Mouse (Mus musculus): Measurements from ENCODE around the gene Slc25a17. TPM values are rescaled to one million over a fixed set of nuclear protein-coding genes. Genes with fewer than 3 reads are reported as not detected.

Gene Slc25a17
- polyA plus RNA-seq, 1 experiment = not detected

GRCm38 (mm10) chr15:81341426-81341825 lies 19.2 kb downstream of the Slc25a17 start:
- Histone ChIP-seq H3K4me3 (ENCODE audit: insufficient read depth, low read depth, low read length) (no peak overlapping the region), H3K4me1 (ENCODE audit: control insufficient read depth, insufficient read depth, low read length) (no peaks in the 10 kb centered on the region), H3K27ac (ENCODE audit: insufficient read depth, low read depth, low read length) (no peak overlapping the region)
- no peak for TF ChIP-seq CTCF (IDR thresholded peaks at IDR 0.05; ENCODE audit: insufficient read depth, low read depth, low read length)
- TF ChIP-seq POLR2A (IDR thresholded peaks at IDR 0.05; ENCODE audit: insufficient read depth, low read depth, low read length) = no peak
- 75% methylated on average over 2 of the region's 2 CpGs for WGBS

DNA sequence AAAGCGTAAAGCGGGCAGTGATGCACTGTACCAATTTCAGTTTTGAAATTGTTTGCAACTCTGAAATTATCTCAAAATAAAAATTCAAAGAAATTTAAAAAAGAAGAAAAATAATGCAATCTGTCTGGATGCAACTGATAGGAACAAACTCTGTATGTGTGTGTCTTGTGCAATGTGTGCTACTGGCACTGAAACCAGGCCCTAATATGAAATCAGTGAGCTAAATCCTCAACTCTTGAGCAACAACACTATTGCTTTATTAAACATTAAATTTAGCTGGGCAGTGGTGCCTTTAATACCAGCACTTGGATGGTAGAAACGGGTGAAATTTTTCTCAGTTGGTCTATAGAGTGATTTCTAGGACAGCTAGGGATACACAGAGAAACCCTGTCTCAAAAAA lies 21.5 kb downstream of the Slc25a17 start:
- H3K4me3 ChIP-seq (ENCODE audit: insufficient read depth, low read depth, low read length) = no peak overlapping the region
- WGBS = 97% methylated on average over 3 of the region's 3 CpGs
- no peaks in the 10 kb centered on the region for H3K4me1 ChIP-seq (ENCODE audit: control insufficient read depth, insufficient read depth, low read length)
- H3K27ac ChIP-seq (ENCODE audit: insufficient read depth, low read depth, low read length) = no peak overlapping the region
- no peak for TF ChIP-seq POLR2A (IDR thresholded peaks at IDR 0.05; ENCODE audit: insufficient read depth, low read depth, low read length)
- no peak for TF ChIP-seq CTCF (IDR thresholded peaks at IDR 0.05; ENCODE audit: insufficient read depth, low read depth, low read length)

DNA sequence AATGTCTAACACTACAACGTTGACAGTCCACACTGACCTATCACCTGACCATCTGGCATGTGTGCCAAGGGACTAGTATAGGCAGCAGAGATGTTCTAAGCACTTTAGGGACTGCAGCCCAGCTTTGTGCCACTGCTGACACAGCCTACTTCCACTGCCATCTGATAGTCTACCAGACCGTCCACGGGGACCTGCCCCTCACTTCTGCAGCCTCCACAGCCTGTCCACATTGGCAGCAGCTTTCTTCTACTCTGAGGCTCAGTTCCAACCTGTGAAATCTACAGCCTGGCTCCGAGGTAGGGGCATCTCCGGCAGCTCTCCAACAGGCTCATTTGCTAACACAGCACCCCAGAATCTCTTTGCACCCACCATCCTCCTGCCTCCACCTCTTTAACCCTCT lies 24.1 kb downstream of the Slc25a17 start:
- no peak for TF ChIP-seq CTCF (IDR thresholded peaks at IDR 0.05; ENCODE audit: insufficient read depth, low read depth, low read length)
- WGBS = 80% methylated on average over 5 of the region's 5 CpGs
- Histone ChIP-seq H3K4me1 (ENCODE audit: control insufficient read depth, insufficient read depth, low read length) (no peaks in the 10 kb centered on the region), H3K4me3 (ENCODE audit: insufficient read depth, low read depth, low read length) (no peak overlapping the region), H3K27ac (ENCODE audit: insufficient read depth, low read depth, low read length) (no peak overlapping the region)

GRCm38 (mm10) chr15:81332517-81332916 lies 28.1 kb downstream of the Slc25a17 start:
- TF ChIP-seq CTCF (IDR thresholded peaks at IDR 0.05; ENCODE audit: insufficient read depth, low read depth, low read length) = no peak
- TF ChIP-seq POLR2A (IDR thresholded peaks at IDR 0.05; ENCODE audit: insufficient read depth, low read depth, low read length) = no peak
- WGBS = 93% methylated on average over 4 of the region's 4 CpGs
- H3K4me1 ChIP-seq (ENCODE audit: control insufficient read depth, insufficient read depth, low read length) = peaks cover 5% of the 10 kb centered on the region
- H3K4me3 ChIP-seq (ENCODE audit: insufficient read depth, low read depth, low read length) = no peak overlapping the region
- H3K27ac ChIP-seq (ENCODE audit: insufficient read depth, low read depth, low read length) = no peak overlapping the region

DNA sequence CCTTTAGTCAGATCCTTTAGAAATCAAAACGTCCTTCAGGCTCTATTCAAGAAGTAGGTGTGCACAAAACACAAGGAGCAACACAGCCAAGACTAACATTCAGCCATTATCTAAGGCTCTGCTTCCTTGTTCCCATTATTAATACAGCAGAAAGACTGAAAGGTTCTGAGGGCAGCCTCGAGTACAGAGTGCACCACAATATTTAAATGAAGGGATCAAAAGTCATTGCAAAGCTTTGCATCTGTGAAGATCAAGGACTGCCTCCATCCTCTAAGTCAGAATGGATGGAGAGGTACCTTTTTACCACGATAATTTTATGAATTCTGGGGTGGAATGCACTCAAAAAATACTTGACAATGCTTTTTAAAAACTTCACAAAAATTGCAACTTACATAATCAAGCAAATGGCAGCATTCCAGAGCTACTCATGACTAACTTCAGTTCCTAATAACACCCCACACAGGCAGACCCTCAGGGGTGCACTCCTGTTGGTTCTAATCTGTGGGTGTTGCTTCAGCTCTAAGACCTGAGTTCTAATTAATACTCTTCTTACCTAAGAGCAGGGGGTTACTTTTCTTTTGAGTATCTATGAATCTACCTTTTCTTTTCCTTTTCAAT lies 29.7 kb downstream of the Slc25a17 start:
- H3K4me1 ChIP-seq (ENCODE audit: control insufficient read depth, insufficient read depth, low read length) = peaks cover 5% of the 10 kb centered on the region
- no peak overlapping the region for H3K4me3 ChIP-seq (ENCODE audit: insufficient read depth, low read depth, low read length)
- WGBS = 40% methylated on average over 3 of the region's 3 CpGs
- TF ChIP-seq POLR2A (IDR thresholded peaks at IDR 0.05; ENCODE audit: insufficient read depth, low read depth, low read length) (no peak), CTCF (IDR thresholded peaks at IDR 0.05; ENCODE audit: insufficient read depth, low read depth, low read length) (no peak)
- no peak overlapping the region for H3K27ac ChIP-seq (ENCODE audit: insufficient read depth, low read depth, low read length)

- WGBS = 55% methylated on average over 5 of the region's 5 CpGs
- Histone ChIP-seq H3K4me3 (ENCODE audit: insufficient read depth, low read depth, low read length) (no peak overlapping the region), H3K4me1 (ENCODE audit: control insufficient read depth, insufficient read depth, low read length) (peaks cover 8% of the 10 kb centered on the region), H3K27ac (ENCODE audit: insufficient read depth, low read depth, low read length) (no peak overlapping the region)
- TF ChIP-seq POLR2A (IDR thresholded peaks at IDR 0.05; ENCODE audit: insufficient read depth, low read depth, low read length) = no peak
- TF ChIP-seq CTCF (IDR thresholded peaks at IDR 0.05; ENCODE audit: insufficient read depth, low read depth, low read length) = no peak
These were observed 30.8 kb downstream of the Slc25a17 start for GRCm38 (mm10) chr15:81329721-81330369.

- H3K4me3 ChIP-seq (ENCODE audit: insufficient read depth, low read depth, low read length) = no peak overlapping the region
- no peak overlapping the region for H3K27ac ChIP-seq (ENCODE audit: insufficient read depth, low read depth, low read length)
- 93% methylated on average over 7 of the region's 7 CpGs for WGBS
- H3K4me1 ChIP-seq (ENCODE audit: control insufficient read depth, insufficient read depth, low read length) = peaks cover 8% of the 10 kb centered on the region
- TF ChIP-seq POLR2A (IDR thresholded peaks at IDR 0.05; ENCODE audit: insufficient read depth, low read depth, low read length) = no peak
- TF ChIP-seq CTCF (IDR thresholded peaks at IDR 0.05; ENCODE audit: insufficient read depth, low read depth, low read length) = no peak
These were observed 33.1 kb downstream of the Slc25a17 start for GRCm38 (mm10) chr15:81327501-81327900.

GRCm38 (mm10) chr15:81324979-81325378 lies 35.6 kb downstream of the Slc25a17 start:
- H3K4me3 ChIP-seq (ENCODE audit: insufficient read depth, low read depth, low read length) = no peak overlapping the region
- 62% methylated on average over 4 of the region's 4 CpGs for WGBS
- no peak for TF ChIP-seq POLR2A (IDR thresholded peaks at IDR 0.05; ENCODE audit: insufficient read depth, low read depth, low read length)
- TF ChIP-seq CTCF (IDR thresholded peaks at IDR 0.05; ENCODE audit: insufficient read depth, low read depth, low read length) = no peak

GRCm38 (mm10) chr15:81320137-81320536 lies 40.5 kb downstream of the Slc25a17 start:
- no peak for TF ChIP-seq POLR2A (IDR thresholded peaks at IDR 0.05; ENCODE audit: insufficient read depth, low read depth, low read length)
- TF ChIP-seq CTCF (IDR thresholded peaks at IDR 0.05; ENCODE audit: insufficient read depth, low read depth, low read length) = no peak
- Histone ChIP-seq H3K4me1 (ENCODE audit: control insufficient read depth, insufficient read depth, low read length) (no peaks in the 10 kb centered on the region; the same call in 1 of the 2 replicates), H3K27ac (ENCODE audit: insufficient read depth, low read depth, low read length) (no peak overlapping the region), H3K4me3 (ENCODE audit: insufficient read depth, low read depth, low read length) (no peak overlapping the region)
- WGBS = 79% methylated on average over 3 of the region's 3 CpGs

More at GRCm38 (mm10) chr15:81324979-81325378, 35.6 kb downstream of the Slc25a17 start:
- Histone ChIP-seq H3K4me1 (ENCODE audit: control insufficient read depth, insufficient read depth, low read length) (peaks cover 5% of the 10 kb centered on the region), H3K27ac (ENCODE audit: insufficient read depth, low read depth, low read length) (no peak overlapping the region)

All from olfactory bulb, adult 2 months (tissue).